ENCODE assay signal across 26 mouse cellular contexts in genomic region chr11:117423422-117423821, GRCm38 (mm10).
DNase-seq lines count a peak whose midpoint lies in the region; ATAC-seq and TF ChIP-seq lines count a peak whose summit lies in the region.
"Had no signal": no experiment of that assay in that cellular context is flagged by ENCODE, and none has a peak within 500 bp of the region (broad histone marks: within the 10 kb centered on the region; RNA-seq: fewer than 3 reads in every experiment).

No protein-coding gene starts in this region.

- no peak overlapping the region for H3K4me2 ChIP-seq in heart, embryonic 11.5 days
- no peak overlapping the region for H3K4me2 ChIP-seq in kidney, embryonic 14.5 days (replicated peaks; ENCODE audit: low read depth, low read length)
- H3K4me2 ChIP-seq in heart, postnatal 0 days (ENCODE audit: low read depth, low read length), result no peak overlapping the region
- H3K4me2 ChIP-seq: embryonic facial prominence, embryonic 12.5 days; embryonic facial prominence, embryonic 15.5 days; heart, embryonic 13.5 days; hindbrain, embryonic 14.5 days had no signal

- no peak for TF ChIP-seq POLR2A in heart, adult 2 months (IDR thresholded peaks at IDR 0.05; ENCODE audit: insufficient read depth, low read depth, low read length)
- no peak for TF ChIP-seq POLR2A in kidney, adult 2 months (IDR thresholded peaks at IDR 0.05; ENCODE audit: low read depth, low read length)

- no peak overlapping the region for H3K4me3 ChIP-seq in heart, adult 2 months
- no peak overlapping the region for H3K4me3 ChIP-seq in heart, embryonic 11.5 days (ENCODE audit: low read depth, low read length)
- H3K4me3 ChIP-seq in kidney, adult 2 months (ENCODE audit: insufficient read depth, low read depth, low read length), result no peak overlapping the region
- H3K4me3 ChIP-seq in kidney, embryonic 14.5 days (ENCODE audit: low read length), result no peak overlapping the region
- no peak overlapping the region for H3K4me3 ChIP-seq in heart, postnatal 0 days (ENCODE audit: low read depth, low read length)
- H3K4me3 ChIP-seq: embryonic facial prominence, embryonic 12.5 days; embryonic facial prominence, embryonic 15.5 days; gastrocnemius, adult 2 months; heart, embryonic 13.5 days had no signal

- no peak for TF ChIP-seq CTCF in heart, adult 2 months (IDR thresholded peaks at IDR 0.05)
- no peak for TF ChIP-seq CTCF in kidney, adult 2 months (conservative IDR thresholded peaks at IDR 0.05; ENCODE audit: insufficient read depth, insufficient read length, low read depth, low read length)
- no peak for TF ChIP-seq CTCF in heart, postnatal 0 days (IDR thresholded peaks at IDR 0.05; ENCODE audit: low read depth)

- H3K27me3 ChIP-seq in heart, adult 2 months (ENCODE audit: control insufficient read depth, insufficient read depth, low read length), result no peaks in the 10 kb centered on the region
- peaks cover 18% of the 10 kb centered on the region for H3K27me3 ChIP-seq in heart, embryonic 11.5 days (ENCODE audit: control insufficient read depth, insufficient read depth, low read length)
- H3K27me3 ChIP-seq in kidney, adult 2 months (replicated peaks; ENCODE audit: control insufficient read depth, insufficient read depth, low read length), result no peaks in the 10 kb centered on the region
- H3K27me3 ChIP-seq in kidney, embryonic 14.5 days (ENCODE audit: control insufficient read depth, insufficient read depth, low read length), result peaks cover 7% of the 10 kb centered on the region; the same call in 1 of the 2 replicates
- H3K27me3 ChIP-seq in heart, postnatal 0 days (ENCODE audit: control insufficient read depth, insufficient read depth, low read length), result no peaks in the 10 kb centered on the region
- H3K27me3 ChIP-seq: embryonic facial prominence, embryonic 12.5 days; embryonic facial prominence, embryonic 15.5 days had no signal

- peak overlapping the region; percentile 60 for H3K27ac ChIP-seq in heart, adult 2 months
- no peak overlapping the region for H3K27ac ChIP-seq in heart, embryonic 11.5 days (ENCODE audit: low read depth, low read length)
- no peak overlapping the region; the same call in 1 of the 2 replicates for H3K27ac ChIP-seq in kidney, adult 2 months (ENCODE audit: insufficient read depth, low read depth, low read length)
- H3K27ac ChIP-seq in kidney, embryonic 14.5 days (ENCODE audit: low read depth, low read length), result no peak overlapping the region
- peak overlapping the region; percentile 62 for H3K27ac ChIP-seq in heart, postnatal 0 days (ENCODE audit: low read depth)
- H3K27ac ChIP-seq: embryonic facial prominence, embryonic 12.5 days; embryonic facial prominence, embryonic 15.5 days; gastrocnemius, adult 2 months; heart, embryonic 13.5 days; hindbrain, embryonic 14.5 days; hindbrain, postnatal 0 days had no signal

- H3K4me1 ChIP-seq in heart, adult 2 months (ENCODE audit: control insufficient read depth, insufficient read depth, low read length), result peaks cover 10% of the 10 kb centered on the region
- no peaks in the 10 kb centered on the region; the same call in 1 of the 2 replicates for H3K4me1 ChIP-seq in heart, embryonic 11.5 days (ENCODE audit: control insufficient read depth, insufficient read depth, low read length)
- no peaks in the 10 kb centered on the region for H3K4me1 ChIP-seq in kidney, adult 2 months (ENCODE audit: control insufficient read depth, insufficient read depth, low read length)
- no peaks in the 10 kb centered on the region for H3K4me1 ChIP-seq in kidney, embryonic 14.5 days (ENCODE audit: control insufficient read depth, insufficient read depth, low read length)
- H3K4me1 ChIP-seq in heart, postnatal 0 days (ENCODE audit: control insufficient read depth, insufficient read depth), result peaks cover 20% of the 10 kb centered on the region

- no peak overlapping the region for H3K9ac ChIP-seq in heart, adult 2 months (ENCODE audit: low read depth, low read length)
- H3K9ac ChIP-seq in heart, embryonic 11.5 days (ENCODE audit: low read depth, low read length), result no peak overlapping the region
- H3K9ac ChIP-seq in kidney, embryonic 14.5 days (ENCODE audit: low read depth, low read length), result no peak overlapping the region
- no peak overlapping the region for H3K9ac ChIP-seq in heart, postnatal 0 days (replicated peaks; ENCODE audit: low read depth, low read length)
- H3K9ac ChIP-seq: embryonic facial prominence, embryonic 12.5 days; embryonic facial prominence, embryonic 15.5 days; forebrain, postnatal 0 days; heart, embryonic 13.5 days; hindbrain, embryonic 14.5 days had no signal

- H3K9me3 ChIP-seq in heart, embryonic 11.5 days (replicated peaks; ENCODE audit: control insufficient read depth, low read length), result no peaks in the 10 kb centered on the region
- H3K9me3 ChIP-seq in kidney, embryonic 14.5 days (ENCODE audit: control insufficient read depth, low read length), result peaks cover 4% of the 10 kb centered on the region
- H3K9me3 ChIP-seq in heart, postnatal 0 days (replicated peaks; ENCODE audit: control insufficient read depth, low read length), result no peaks in the 10 kb centered on the region
- H3K9me3 ChIP-seq: embryonic facial prominence, embryonic 12.5 days; embryonic facial prominence, embryonic 15.5 days; heart, embryonic 13.5 days had no signal

- ATAC-seq in heart, embryonic 11.5 days (replicated peaks; ENCODE audit: insufficient number of reproducible peaks, low FRiP score, low TSS enrichment), result no peak
- ATAC-seq in kidney, embryonic 14.5 days (ENCODE audit: low FRiP score, low TSS enrichment), result no peak
- ATAC-seq in heart, postnatal 0 days (ENCODE audit: insufficient read depth, low read depth), result peak; percentile 71
- ATAC-seq: CD4-positive, CD25-positive, alpha-beta regulatory T cell, adult 4 months; forebrain, embryonic 14.5 days; forebrain, postnatal 0 days; hindbrain, postnatal 0 days; inflammation-experienced regulatory T-cells, adult 6 months; intestine, embryonic 16.5 days had no signal

- H3K79me2 ChIP-seq in heart, adult 2 months (replicated peaks; ENCODE audit: control insufficient read depth, insufficient read depth, low read length), result no peaks in the 10 kb centered on the region

- intact Hi-C loops in heart, adult 2 months (cut with DNase I), result no loop called here
- intact Hi-C loops in heart, postnatal 10 days (cut with DNase I), result loop anchor here (5.0 kb wide), 1 partner anchor 36 kb away; no protein-coding TSS in a partner anchor

- TF ChIP-seq EP300 in heart, adult 2 months (IDR thresholded peaks at IDR 0.05; ENCODE audit: insufficient read depth, low read depth, low read length), result peak; percentile 67
- peak; percentile 49; the same call in 1 of the 2 replicates for TF ChIP-seq EP300 in heart, postnatal 0 days (IDR thresholded peaks at IDR 0.05; ENCODE audit: low read depth)

- H3K36me3 ChIP-seq in heart, adult 2 months (ENCODE audit: control insufficient read depth, insufficient read depth, low read length), result no peaks in the 10 kb centered on the region
- no peaks in the 10 kb centered on the region for H3K36me3 ChIP-seq in heart, embryonic 11.5 days (ENCODE audit: control insufficient read depth, insufficient read depth, low read length)
- no peaks in the 10 kb centered on the region for H3K36me3 ChIP-seq in kidney, adult 2 months (ENCODE audit: control insufficient read depth, insufficient read depth, low read length)
- H3K36me3 ChIP-seq in kidney, embryonic 14.5 days (ENCODE audit: control insufficient read depth, insufficient read depth, low read length), result no peaks in the 10 kb centered on the region
- no peaks in the 10 kb centered on the region for H3K36me3 ChIP-seq in heart, postnatal 0 days (replicated peaks; ENCODE audit: control insufficient read depth, insufficient read depth, low read length)
- H3K36me3 ChIP-seq: embryonic facial prominence, embryonic 12.5 days; embryonic facial prominence, embryonic 15.5 days; heart, embryonic 13.5 days had no signal

- 68% methylated on average over 2 of the region's 2 CpGs for WGBS in heart, adult 2 months
- 79% methylated on average over 2 of the region's 2 CpGs for WGBS in heart, embryonic 11.5 days (ENCODE audit: insufficient replicate concordance)
- WGBS in kidney, adult 2 months, result 81% methylated on average over 2 of the region's 2 CpGs
- 87% methylated on average over 2 of the region's 2 CpGs for WGBS in kidney, embryonic 14.5 days
- 29% methylated on average over 2 of the region's 2 CpGs for WGBS in heart, postnatal 0 days

- peak in 1 of 2 experiments; percentile 75 for DNase-seq in heart, adult 2 months
- DNase-seq in kidney, adult 2 months, result peak; percentile 40
- peak; percentile 49 for DNase-seq in heart, postnatal 0 days (ENCODE audit: low spot score)
- peak; percentile 67 to 85 for DNase-seq in heart, postnatal 10 days
- no peak for DNase-seq in adrenal gland, postnatal 25 days
- no peak for DNase-seq in right cerebral cortex, adult 18-20 months
- DNase-seq: adrenal gland, adult 2 months; adrenal gland, postnatal 14 days; cerebellum, adult 18-20 months; cerebellum, adult 9-10 months; cerebellum, postnatal 25 days; forebrain, postnatal 0 days; gastrocnemius, adult 2 months; gastrocnemius, postnatal 14 days; kidney, adult 8-10 months had no signal

Comparison
In these comparisons a context has a peak if more than half of its experiments do, and no peak if none do; other contexts are left out.
1. H3K27ac ChIP-seq: peak in heart, adult 2 months (single experiment) and heart, postnatal 0 days (single experiment); none in heart, embryonic 11.5 days (single experiment), kidney, adult 2 months (single experiment) and kidney, embryonic 14.5 days (single experiment).
2. DNase-seq: peak in kidney, adult 2 months (single experiment), heart, postnatal 0 days (single experiment) and heart, postnatal 10 days (2 of 2); none in adrenal gland, postnatal 25 days (single experiment) and right cerebral cortex, adult 18-20 months (single experiment).